Mouse (Mus musculus) heart, postnatal 0 days (tissue): ENCODE measurements at regions not wholly inside any gene's neighbourhood (a gene's known extent, or its start where the extent isn't known, plus 50 kb on each side); places are given as distances from the start of the nearest gene placed in this dataset.

Source experiments
- ATAC-seq: fragments of 200-750 bp; cut with Nextera tagmentation; 2 replicates; pipeline ENCODE4 v1.8.0; 2017; ENCODE audit warnings: low read depth, moderate number of reproducible peaks, moderate library complexity; ENCODE audit not compliant: insufficient read depth
- DNase-seq: peaks from one replicate; pipeline ENCODE4 v3.0.0-alpha.2; 2016; ENCODE audit warnings: low spot score
- H3K27ac ChIP-seq: fragments of 300-500 bp; sonication (generic); 2 replicates; pipeline ENCODE4 v1.5.1; 2014; ENCODE audit warnings: low read depth, mild to moderate bottlenecking
- H3K27me3 ChIP-seq: fragments of 300-500 bp; sonication (generic); 2 replicates; pipeline ENCODE4 v1.6.1; 2014; ENCODE audit warnings: low read length, mixed read lengths; ENCODE audit not compliant: control insufficient read depth, insufficient read depth
- H3K36me3 ChIP-seq: fragments of 300-500 bp; sonication (generic); replicated peaks from 2 replicates; pipeline ENCODE4 v1.6.1; 2014; ENCODE audit warnings: low read length, mixed read lengths; ENCODE audit not compliant: control insufficient read depth, insufficient read depth
- H3K4me1 ChIP-seq: fragments of 300-500 bp; sonication (generic); 2 replicates; pipeline ENCODE4 v1.6.1; 2014; ENCODE audit warnings: antibody characterized with exemption; ENCODE audit not compliant: control insufficient read depth, insufficient read depth
- H3K4me2 ChIP-seq: fragments of 300-500 bp; sonication (generic); 2 replicates; pipeline ENCODE4 v1.6.1; 2014; ENCODE audit warnings: low read depth, mild to moderate bottlenecking, low read length, moderate library complexity
- H3K4me3 ChIP-seq: fragments of 300-500 bp; sonication (generic); 2 replicates; pipeline ENCODE4 v1.5.1; 2014; ENCODE audit warnings: low read depth, low read length
- H3K9ac ChIP-seq: fragments of 300-500 bp; sonication (generic); replicated peaks from 2 replicates; pipeline ENCODE4 v1.6.1; 2014; ENCODE audit warnings: low read depth, low read length, mixed read lengths
- H3K9me3 ChIP-seq: fragments of 300-500 bp; sonication (generic); replicated peaks from 2 replicates; pipeline ENCODE4 v1.6.1; 2016; ENCODE audit warnings: low read length; ENCODE audit not compliant: control insufficient read depth
- CTCF ChIP-seq: IDR thresholded peaks from 2 replicates; pipeline ENCODE4 v1.5.1; 2016; ENCODE audit warnings: antibody characterized with exemption, control low read depth, low read depth
- EP300 ChIP-seq: IDR thresholded peaks from 2 replicates; pipeline ENCODE4 v1.6.1; 2016; ENCODE audit warnings: antibody characterized with exemption, low read depth
- WGBS: fragments of 180-500 bp; shearing (Covaris S2); extraction: QIAGEN DNeasy Blood & Tissue Kit; methylation state at CpG from one replicate; pipeline ENCODE4 v1.1.7; 2014; 5-methylcytosine and 5-hydroxymethylcytosine counted together

- no peak overlapping the region for H3K9ac ChIP-seq
- H3K4me1 ChIP-seq, result no peaks in the 10 kb centered on the region
- H3K9me3 ChIP-seq, result no peaks in the 10 kb centered on the region
- no peak overlapping the region for H3K4me3 ChIP-seq
- 71% methylated on average over 3 of the region's 3 CpGs for WGBS
- ATAC-seq, result no peak
- H3K4me2 ChIP-seq, result no peak overlapping the region
- no peak for DNase-seq
- H3K27ac ChIP-seq, result no peak overlapping the region
- TF ChIP-seq CTCF (no peak), EP300 (no peak)
- peaks cover 12% of the 10 kb centered on the region; the same call in 1 of the 2 replicates for H3K36me3 ChIP-seq
- H3K27me3 ChIP-seq, result no peaks in the 10 kb centered on the region
These were observed 58.6 kb downstream of the Kcnrg start for GRCm38 (mm10) chr14:61665815-61666214.

- ATAC-seq (no peak), DNase-seq (no peak)
- Histone ChIP-seq H3K27ac (no peak overlapping the region), H3K4me1 (no peaks in the 10 kb centered on the region), H3K9ac (no peak overlapping the region), H3K27me3 (no peaks in the 10 kb centered on the region), H3K36me3 (peaks cover 19% of the 10 kb centered on the region; the same call in 1 of the 2 replicates), H3K4me2 (no peak overlapping the region), H3K4me3 (no peak overlapping the region), H3K9me3 (no peaks in the 10 kb centered on the region)
- 47% methylated on average over 2 of the region's 2 CpGs for WGBS
- TF ChIP-seq EP300 (no peak), CTCF (no peak)
These were observed 65.9 kb downstream of the Kcnrg start for GRCm38 (mm10) chr14:61673184-61673583.

GRCm38 (mm10) chr14:61678107-61678506 lies 70.8 kb downstream of the Kcnrg start:
- 93% methylated on average over 1 of the region's 1 CpGs for WGBS
- no peaks in the 10 kb centered on the region for H3K9me3 ChIP-seq
- ATAC-seq, result no peak

GRCm38 (mm10) chr14:61680818-61681707 lies 73.8 kb downstream of the Kcnrg start:
- Histone ChIP-seq H3K27ac (peak overlapping the region; percentile 98), H3K36me3 (peaks cover 7% of the 10 kb centered on the region; the same call in 1 of the 2 replicates), H3K4me1 (peaks cover 23% of the 10 kb centered on the region), H3K4me3 (peak overlapping the region; percentile 86), H3K9ac (peak overlapping the region; percentile 85), H3K4me2 (peak overlapping the region; percentile 93), H3K9me3 (no peaks in the 10 kb centered on the region), H3K27me3 (0 out of 2 replicates have a peak, but pooled peaks cover 4% of the 10 kb centered on the region)
- ATAC-seq, result peak; percentile 71
- WGBS, result under 1% methylated on average over 40 of the region's 50 CpGs
- TF ChIP-seq EP300 (peak; percentile 44; the same call in 1 of the 2 replicates), CTCF (no peak)
- DNase-seq, result peak; percentile 96

More at GRCm38 (mm10) chr14:61678107-61678506, 70.8 kb downstream of the Kcnrg start:
- Histone ChIP-seq H3K4me1 (peaks cover 12% of the 10 kb centered on the region), H3K4me2 (no peak overlapping the region), H3K9ac (no peak overlapping the region), H3K27ac (no peak overlapping the region), H3K4me3 (no peak overlapping the region), H3K36me3 (peaks cover 7% of the 10 kb centered on the region; the same call in 1 of the 2 replicates), H3K27me3 (no peaks in the 10 kb centered on the region)
- no peak for TF ChIP-seq CTCF
- TF ChIP-seq EP300, result no peak
- DNase-seq, result no peak

- peak overlapping the region; percentile 85 for H3K9ac ChIP-seq
- H3K36me3 ChIP-seq, result 0 out of 2 replicates have a peak, but pooled peaks cover 7% of the 10 kb centered on the region
- TF ChIP-seq CTCF (no peak), EP300 (0 out of 2 replicates have a peak, but pooled peaks have one; percentile 15)
- ATAC-seq (peak; percentile 78), DNase-seq (peak; percentile 90)
- H3K27me3 ChIP-seq, result 0 out of 2 replicates have a peak, but pooled peaks cover 4% of the 10 kb centered on the region
- H3K9me3 ChIP-seq, result no peaks in the 10 kb centered on the region
- peak overlapping the region; percentile 93 for H3K4me2 ChIP-seq
- H3K4me1 ChIP-seq, result peaks cover 23% of the 10 kb centered on the region
- peak overlapping the region; percentile 98 for H3K27ac ChIP-seq
- 1% methylated on average over 78 of the region's 90 CpGs for WGBS
- peak overlapping the region; percentile 86 for H3K4me3 ChIP-seq
These were observed 74.7 kb downstream of the Kcnrg start for GRCm38 (mm10) chr14:61681708-61682701.
